Mouse (Mus musculus) left cerebral cortex, postnatal 10 days (tissue): ENCODE measurements at regions not wholly inside any gene's neighbourhood (a gene's known extent, or its start where the extent isn't known, plus 50 kb on each side); places are given as distances from the start of the nearest gene placed in this dataset.

Source experiments
- DNase-seq, 2 experiments: peaks; one replicate each; pipeline ENCODE4 v3.0.0; 2021 to 2022; ENCODE audit warnings: low spot score in 2 of 2, mixed read lengths in 1 of 2; ENCODE audit errors: extremely low spot score in 1 of 2
- intact Hi-C: fragments of 180-260 bp; cut with DNase I; formaldehyde crosslinking; loops from one replicate; pipeline ENCODE4 v1.15.1; 2025

DNA sequence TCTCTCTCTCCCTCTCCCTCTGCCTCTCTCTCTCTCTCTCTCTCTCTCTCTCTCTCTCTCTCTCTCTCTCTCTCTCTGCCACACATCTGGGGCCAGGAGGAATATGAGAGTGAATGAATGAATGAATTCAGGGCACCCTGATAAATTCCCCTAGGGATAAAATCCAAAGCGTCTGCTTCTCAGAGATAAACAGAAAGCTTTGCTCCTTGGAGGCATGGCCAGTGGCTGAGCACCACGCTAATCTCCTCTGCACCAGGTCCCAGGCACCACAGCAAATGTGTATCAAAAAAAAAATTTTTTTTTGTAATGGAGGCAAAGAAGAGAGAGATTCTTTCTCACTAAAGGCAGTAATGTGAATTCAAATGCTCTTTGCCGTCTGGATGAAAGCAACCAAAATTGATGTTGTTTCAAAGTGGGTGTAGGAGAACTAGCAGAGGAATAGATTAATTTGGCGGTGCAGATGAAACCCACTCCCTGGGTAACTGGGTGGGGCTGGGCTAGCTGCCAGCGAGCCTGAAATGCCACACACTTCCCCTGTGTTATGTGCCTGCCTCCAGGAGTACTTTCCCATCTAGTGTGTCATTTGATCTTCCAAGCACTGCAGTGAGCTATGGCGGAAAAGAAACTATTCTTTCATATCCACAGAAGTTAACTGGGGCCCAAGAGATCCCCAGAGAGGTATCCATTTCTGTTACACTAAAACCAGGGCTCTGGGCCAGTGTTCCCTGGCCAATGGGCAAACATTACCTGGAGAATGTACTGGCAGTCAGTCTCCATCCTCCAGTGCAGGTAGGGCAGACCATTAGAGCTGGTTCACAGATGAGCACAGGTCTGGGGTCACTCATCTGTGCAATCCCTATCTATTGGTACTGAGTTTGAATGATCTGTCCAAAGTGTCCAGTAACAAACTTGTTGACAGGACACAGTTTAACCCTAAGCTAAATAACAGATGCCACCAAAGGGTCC, 89.6 kb upstream of the Kirrel3 start:
- peak in 1 of 2 experiments; percentile 35 for DNase-seq
- intact Hi-C loops: no loop called here

DNA sequence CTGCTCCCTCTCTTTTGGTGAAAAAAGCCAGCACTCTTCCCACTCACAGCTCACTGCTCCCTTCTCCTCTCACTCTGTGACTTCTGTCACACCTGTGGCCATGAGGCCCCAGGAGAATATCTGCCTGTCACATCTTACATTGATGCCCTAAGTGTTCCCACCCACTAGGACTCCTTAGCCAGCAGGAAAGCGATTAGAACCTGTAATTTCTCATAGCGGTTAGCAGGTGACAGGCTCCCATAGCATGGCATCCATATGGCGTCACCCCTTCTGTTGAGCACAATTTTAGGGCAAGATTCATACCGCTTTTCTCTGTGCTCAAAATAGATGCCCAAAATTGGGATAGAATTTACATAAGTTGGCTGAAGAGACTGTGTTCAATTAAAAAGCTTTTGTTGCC, 74.0 kb upstream of the Kirrel3 start:
- peak in 1 of 2 experiments; percentile 64 for DNase-seq

DNA sequence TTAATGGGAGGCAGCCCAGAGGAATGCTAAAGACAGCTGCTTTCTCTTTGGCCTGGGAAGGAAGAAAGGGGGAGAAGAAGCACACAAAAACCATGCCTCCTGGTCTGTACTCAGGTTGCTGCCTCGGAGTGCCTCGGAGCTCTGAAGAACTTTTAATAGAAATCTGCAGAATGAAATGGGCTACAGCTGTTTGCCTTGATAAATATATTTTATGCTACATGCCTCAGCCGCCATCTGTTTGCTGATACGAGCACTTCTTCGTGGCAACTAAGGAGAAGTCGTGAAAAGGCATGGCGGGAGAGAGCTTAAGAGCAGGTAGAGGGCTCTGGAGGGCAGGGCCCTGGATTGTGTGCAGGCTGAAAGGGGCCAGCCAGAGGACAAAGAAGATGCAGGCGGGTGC, 69.5 kb upstream of the Kirrel3 start:
- intact Hi-C loops: no loop called here
- no peak for DNase-seq

More for the DNA sequence above, 74.0 kb upstream of the Kirrel3 start:
- intact Hi-C loops: no loop called here

GRCm38 (mm10) chr9:34418100-34418499, 67.6 kb upstream of the Kirrel3 start:
- intact Hi-C loops: no loop called here
- DNase-seq: no peak

DNA sequence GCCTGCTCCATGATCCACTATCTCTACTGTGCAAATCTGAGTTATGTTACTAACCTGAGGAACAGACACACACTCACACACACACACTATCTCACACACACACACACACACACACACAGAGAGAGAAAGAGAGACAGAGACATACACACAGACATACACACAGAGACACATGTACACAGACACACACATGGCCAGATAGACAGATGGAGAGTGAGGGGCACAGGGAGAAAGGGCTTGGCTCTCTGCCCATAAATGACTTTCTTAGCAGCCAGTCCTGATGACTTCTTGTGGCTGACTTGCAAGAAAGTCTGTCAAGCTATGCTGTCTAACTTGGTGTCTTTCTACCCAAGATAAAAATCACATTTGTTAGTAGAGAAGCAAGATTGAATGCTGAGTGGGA, 63.7 kb upstream of the Kirrel3 start:
- no peak for DNase-seq
- intact Hi-C loops: no loop called here

GRCm38 (mm10) chr9:34423062-34423461, 62.6 kb upstream of the Kirrel3 start:
- DNase-seq: no peak
- intact Hi-C loops: no loop called here

DNA sequence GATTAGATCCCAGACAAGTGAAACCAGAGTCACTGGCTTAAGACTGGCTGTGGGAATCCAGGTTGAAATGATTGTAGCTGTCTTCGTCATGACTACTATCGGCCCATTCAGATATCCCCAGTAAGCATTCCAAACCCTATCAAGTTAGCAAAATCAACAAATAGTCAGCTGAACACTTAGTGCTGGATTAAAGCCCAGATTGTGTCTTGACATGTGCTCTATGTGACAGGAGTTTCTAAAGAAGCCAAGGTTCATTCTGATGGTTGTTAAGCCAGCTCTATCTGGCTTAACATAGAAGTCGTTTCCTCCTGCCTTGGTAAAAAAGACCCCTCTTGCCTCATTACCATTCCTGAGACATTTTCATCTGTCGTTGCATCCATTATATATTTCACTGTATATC, 59.1 kb upstream of the Kirrel3 start:
- intact Hi-C loops: no loop called here
- no peak for DNase-seq

- peak in 1 of 2 experiments; percentile 44 for DNase-seq
- intact Hi-C loops: no loop called here
Measured at GRCm38 (mm10) chr9:34427711-34428110, 58.0 kb upstream of the Kirrel3 start.
